Mouse (Mus musculus) lung, postnatal 0 days (tissue): ENCODE measurements around the gene Cse1l. TPM values are rescaled to one million over a fixed set of nuclear protein-coding genes. Genes with fewer than 3 reads are reported as not detected.

Experiments used
- ATAC-seq: fragments of 200-750 bp; cut with Nextera tagmentation; 2 replicates; pipeline ENCODE4 v1.8.0; 2017; ENCODE audit warnings: moderate library complexity
- DNase-seq: peaks from one replicate; pipeline ENCODE4 v3.0.0-alpha.2; 2016; ENCODE audit warnings: low spot score
- H3K27ac ChIP-seq: fragments of 300-500 bp; sonication (generic); 2 replicates; pipeline ENCODE4 v1.5.1; 2014; ENCODE audit warnings: antibody characterized with exemption, mild to moderate bottlenecking, low read length, mixed read lengths
- H3K27me3 ChIP-seq: fragments of 300-500 bp; sonication (generic); replicated peaks from 2 replicates; pipeline ENCODE4 v1.6.1; 2014; ENCODE audit warnings: low read length, mixed read lengths; ENCODE audit not compliant: insufficient read depth
- H3K36me3 ChIP-seq: fragments of 300-500 bp; sonication (generic); 2 replicates; pipeline ENCODE4 v1.6.1; 2014; ENCODE audit warnings: low read length, mixed read lengths; ENCODE audit not compliant: insufficient read depth
- H3K4me1 ChIP-seq: fragments of 300-500 bp; sonication (generic); 2 replicates; pipeline ENCODE4 v1.6.1; 2014; ENCODE audit warnings: antibody characterized with exemption, low read depth, low read length, mixed read lengths; ENCODE audit not compliant: insufficient read depth
- H3K4me2 ChIP-seq: fragments of 300-500 bp; sonication (generic); replicated peaks from 2 replicates; pipeline ENCODE4 v1.6.1; 2014; ENCODE audit warnings: low read depth, mild to moderate bottlenecking, low read length, moderate library complexity, mixed read lengths
- H3K4me3 ChIP-seq: fragments of 300-500 bp; sonication (generic); 2 replicates; pipeline ENCODE4 v1.5.1; 2014; ENCODE audit warnings: low read depth, low read length
- H3K9ac ChIP-seq: fragments of 300-500 bp; sonication (generic); replicated peaks from 2 replicates; pipeline ENCODE4 v1.6.1; 2014; ENCODE audit warnings: low read depth, mild to moderate bottlenecking
- H3K9me3 ChIP-seq: fragments of 300-500 bp; sonication (generic); 2 replicates; pipeline ENCODE4 v1.6.1; 2016; ENCODE audit warnings: low read length, mixed read lengths
- CTCF ChIP-seq: IDR thresholded peaks from 2 replicates; pipeline ENCODE4 v1.5.1; 2016; ENCODE audit warnings: antibody characterized with exemption, mild to moderate bottlenecking
- EP300 ChIP-seq: IDR thresholded peaks from 2 replicates; pipeline ENCODE4 v1.6.1; 2016; ENCODE audit warnings: antibody characterized with exemption, mild to moderate bottlenecking, control low read depth
- WGBS: fragments of 180-500 bp; shearing (Covaris S2); extraction: QIAGEN DNeasy Blood & Tissue Kit; methylation state at CpG from one replicate; pipeline ENCODE4 v1.1.7; 2014; 5-methylcytosine and 5-hydroxymethylcytosine counted together
- polyA plus RNA-seq: library from polyadenylated mRNA; unstranded; fragments of >200 nt; fragmentation: Nextera tagmentation; extraction: Ambion mirVana; gene quantifications from 2 replicates; pipeline ENCODE4 v1.2.1, GENCODE M21; 2015

Gene Cse1l
- polyA plus RNA-seq, 1 experiment from 2014 or later: 24.1 TPM

DNA sequence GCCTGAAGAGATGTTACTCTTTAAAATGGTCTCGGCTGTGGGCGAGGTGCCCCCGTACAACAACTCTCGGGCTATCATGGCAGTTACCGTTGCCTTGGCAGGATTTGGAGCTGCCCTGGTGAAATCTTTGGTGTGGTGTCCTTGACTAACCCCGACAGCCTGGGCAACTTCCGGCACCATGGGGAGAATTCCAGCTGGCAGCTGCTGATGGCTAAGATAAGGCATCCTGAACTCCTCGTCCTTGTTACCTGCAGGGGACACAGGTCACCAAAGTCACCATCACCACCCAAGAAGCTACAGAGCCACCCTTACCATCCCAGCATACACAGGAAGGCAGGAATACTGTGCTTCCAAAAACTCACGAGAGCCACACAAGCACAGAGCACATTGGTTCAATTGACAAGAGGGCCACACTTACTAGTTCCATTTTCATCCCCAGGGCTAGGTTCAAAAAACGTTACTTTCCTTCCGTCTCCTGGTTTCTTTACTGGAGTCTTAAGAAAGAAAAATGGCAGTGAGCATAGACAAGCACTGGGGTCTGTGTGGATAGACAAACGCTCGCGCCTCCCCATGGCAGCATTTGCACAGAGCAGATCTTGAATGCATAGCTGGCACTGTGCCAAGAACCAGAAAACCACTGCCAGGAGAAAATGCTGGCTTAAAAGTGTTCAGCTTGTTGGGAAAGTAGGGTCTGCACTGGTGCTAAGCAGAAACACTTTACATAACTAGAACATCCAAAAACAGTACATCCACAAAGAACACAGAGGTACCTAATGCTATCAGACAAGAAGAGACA lies 45.2 kb downstream of the Cse1l start:
- TF ChIP-seq CTCF: peak; percentile 21
- TF ChIP-seq EP300: no peak
- Histone ChIP-seq H3K27me3 (no peaks in the 10 kb centered on the region), H3K27ac (no peak overlapping the region), H3K9ac (no peak overlapping the region), H3K4me3 (no peak overlapping the region), H3K36me3 (peaks cover 54% of the 10 kb centered on the region), H3K9me3 (no peaks in the 10 kb centered on the region), H3K4me1 (no peaks in the 10 kb centered on the region), H3K4me2 (no peak overlapping the region)
- no peak for ATAC-seq
- WGBS: 63% methylated on average over 14 of the region's 14 CpGs
- peak; percentile 28 for DNase-seq

DNA sequence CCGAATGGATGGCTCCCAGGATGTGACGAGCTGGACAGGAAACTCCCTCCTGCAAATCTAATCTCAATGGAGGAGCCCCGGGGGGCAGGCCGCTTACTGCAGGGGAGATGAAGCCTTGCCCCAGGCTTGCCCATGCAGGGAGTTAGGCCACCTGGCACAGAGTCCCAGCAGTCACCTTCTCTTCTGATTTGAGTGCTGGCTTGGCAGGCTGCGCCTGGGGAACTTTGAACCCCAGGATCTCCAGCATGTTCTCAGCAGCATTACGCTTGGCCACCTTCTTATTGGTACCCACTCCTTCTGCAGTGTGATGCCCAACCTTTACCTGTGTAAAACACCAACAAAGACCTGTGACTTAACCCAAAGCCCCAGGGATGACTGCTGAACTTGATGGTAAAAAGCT lies 46.3 kb downstream of the Cse1l start:
- Histone ChIP-seq H3K9ac (no peak overlapping the region), H3K27me3 (no peaks in the 10 kb centered on the region), H3K4me3 (no peak overlapping the region), H3K9me3 (no peaks in the 10 kb centered on the region), H3K36me3 (peaks cover 50% of the 10 kb centered on the region), H3K4me1 (no peaks in the 10 kb centered on the region), H3K4me2 (no peak overlapping the region), H3K27ac (no peak overlapping the region)
- no peak for DNase-seq
- TF ChIP-seq CTCF (no peak), EP300 (no peak)
- WGBS: 80% methylated on average over 6 of the region's 6 CpGs
- ATAC-seq: no peak

DNA sequence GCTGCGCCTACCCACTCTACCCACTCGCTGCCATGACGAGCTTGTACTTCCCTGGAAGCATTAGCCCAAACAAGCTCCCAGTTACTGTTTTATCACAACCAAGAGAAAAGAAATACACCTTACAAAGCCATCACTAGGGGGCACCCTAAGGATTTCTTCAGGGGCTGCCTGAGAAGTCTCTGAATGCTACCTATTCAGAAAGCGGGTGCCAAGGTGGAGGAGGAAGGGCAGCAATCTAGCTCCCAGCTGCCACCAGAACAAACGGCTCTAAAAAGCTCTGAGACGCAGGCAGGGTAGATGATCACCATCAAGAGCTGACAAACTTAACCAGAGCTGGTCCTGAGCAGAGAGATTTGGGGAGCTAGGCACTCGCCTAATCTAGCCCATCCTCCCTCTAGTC lies 51.0 kb downstream of the Cse1l start:
- 60% methylated on average over 7 of the region's 7 CpGs for WGBS
- 0 out of 2 replicates have a peak, but pooled peaks have one; percentile 12 for ATAC-seq
- Histone ChIP-seq H3K36me3 (peaks cover 29% of the 10 kb centered on the region; the same call in 1 of the 2 replicates), H3K27me3 (no peaks in the 10 kb centered on the region), H3K27ac (no peak overlapping the region), H3K4me1 (no peaks in the 10 kb centered on the region), H3K4me3 (no peak overlapping the region), H3K9me3 (no peaks in the 10 kb centered on the region), H3K4me2 (no peak overlapping the region), H3K9ac (no peak overlapping the region)
- peak; percentile 70 for DNase-seq
- no peak for TF ChIP-seq EP300
- peak; percentile 67 for TF ChIP-seq CTCF

DNA sequence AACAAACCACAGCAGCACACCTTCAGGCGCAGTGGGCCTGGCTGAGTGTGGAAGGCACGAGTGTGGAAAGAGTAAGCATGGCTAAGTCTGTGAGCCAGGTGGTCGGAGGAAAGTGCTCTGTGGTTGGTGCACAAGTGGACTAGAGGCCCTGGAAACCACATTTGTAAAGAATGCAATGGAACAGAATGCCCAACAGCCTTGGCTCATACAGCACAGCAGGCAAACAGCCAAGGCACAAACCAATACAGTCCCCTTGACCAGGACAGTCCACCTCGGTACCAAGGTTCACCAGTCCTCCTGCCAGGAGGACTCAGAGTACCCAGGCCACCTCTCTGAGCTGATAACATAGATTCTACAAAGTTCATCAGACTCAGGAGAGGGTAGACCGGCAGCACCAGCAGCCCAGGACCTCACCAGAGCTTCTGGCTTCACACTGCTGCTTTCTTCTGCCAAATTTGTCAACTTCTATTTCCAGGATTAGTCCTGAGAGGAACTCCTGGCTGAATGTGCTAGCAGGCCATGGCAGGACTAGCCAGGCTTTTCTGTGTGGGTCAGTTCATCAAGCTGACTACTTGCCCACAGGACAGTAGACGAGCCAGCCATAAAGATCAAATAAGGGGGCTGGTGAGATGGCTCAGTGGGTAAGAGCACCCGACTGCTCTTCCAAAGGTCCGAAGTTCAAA lies 54.9 kb downstream of the Cse1l start:
- Histone ChIP-seq H3K27ac (no peak overlapping the region), H3K9me3 (no peaks in the 10 kb centered on the region), H3K36me3 (peaks cover 9% of the 10 kb centered on the region; the same call in 1 of the 2 replicates), H3K9ac (no peak overlapping the region), H3K4me1 (no peaks in the 10 kb centered on the region), H3K4me2 (no peak overlapping the region), H3K27me3 (no peaks in the 10 kb centered on the region), H3K4me3 (no peak overlapping the region)
- 80% methylated on average over 7 of the region's 8 CpGs for WGBS
- ATAC-seq (no peak), DNase-seq (no peak)
- TF ChIP-seq CTCF (no peak), EP300 (no peak)

DNA sequence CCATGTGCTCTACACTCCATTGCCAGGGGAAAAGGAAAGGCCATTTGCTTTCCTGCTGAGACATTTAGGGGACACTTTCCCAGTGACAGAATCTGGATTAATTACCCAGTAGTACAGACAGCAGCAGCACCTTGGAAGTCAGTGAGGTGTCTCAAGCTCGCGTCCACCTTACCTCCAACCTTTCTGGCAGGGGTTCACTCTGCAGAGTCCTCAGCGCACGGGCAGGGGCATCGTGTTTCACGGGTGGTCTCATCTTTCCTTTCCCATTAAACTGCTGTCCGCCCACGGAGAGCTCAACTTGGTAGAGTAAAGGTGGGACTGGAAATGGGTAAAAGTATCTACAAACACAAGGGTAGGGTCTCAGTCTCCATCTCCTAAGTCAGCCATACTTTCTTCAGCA lies 57.4 kb downstream of the Cse1l start:
- no peak overlapping the region for H3K4me2 ChIP-seq
- 79% methylated on average over 8 of the region's 8 CpGs for WGBS
- ATAC-seq (no peak), DNase-seq (no peak)
- no peak overlapping the region for H3K9ac ChIP-seq
- no peak overlapping the region for H3K4me3 ChIP-seq
- no peaks in the 10 kb centered on the region for H3K9me3 ChIP-seq
- TF ChIP-seq CTCF (no peak), EP300 (no peak)
- H3K4me1 ChIP-seq: no peaks in the 10 kb centered on the region
- peaks cover 9% of the 10 kb centered on the region; the same call in 1 of the 2 replicates for H3K36me3 ChIP-seq
- H3K27ac ChIP-seq: no peak overlapping the region
- no peaks in the 10 kb centered on the region for H3K27me3 ChIP-seq

DNA sequence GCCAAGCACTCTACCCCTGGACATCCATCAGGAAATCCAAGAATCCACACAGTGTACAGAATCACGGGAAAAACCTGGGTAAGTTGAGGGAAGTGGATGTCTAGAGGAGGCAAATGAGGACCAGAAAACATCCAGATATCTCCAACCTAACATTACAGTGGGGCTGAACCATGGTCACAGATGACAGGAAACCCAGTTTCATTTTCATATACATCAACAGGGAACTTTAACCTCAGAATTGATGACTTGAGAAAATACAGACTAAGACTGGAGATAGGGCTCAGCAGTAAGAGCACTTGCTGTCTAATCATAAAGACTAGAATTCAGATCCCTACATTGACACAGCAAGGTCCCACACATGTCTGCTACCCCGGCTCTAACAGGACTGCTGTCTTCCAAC lies 58.9 kb downstream of the Cse1l start:
- no peaks in the 10 kb centered on the region for H3K27me3 ChIP-seq
- no peak for ATAC-seq
- peaks cover 3% of the 10 kb centered on the region; the same call in 1 of the 2 replicates for H3K36me3 ChIP-seq
- H3K4me2 ChIP-seq: no peak overlapping the region
- WGBS: 83% methylated on average over 2 of the region's 2 CpGs
- no peak overlapping the region for H3K4me3 ChIP-seq
- H3K27ac ChIP-seq: no peak overlapping the region
- H3K9ac ChIP-seq: no peak overlapping the region
- TF ChIP-seq CTCF: no peak
- TF ChIP-seq EP300: no peak
- no peaks in the 10 kb centered on the region for H3K9me3 ChIP-seq
- H3K4me1 ChIP-seq: no peaks in the 10 kb centered on the region
- DNase-seq: no peak
